Mouse (Mus musculus) frontal cortex, adult 2 months (tissue): ENCODE results near the gene Tmc7. TPM values are rescaled to one million over a fixed set of nuclear protein-coding genes. Genes with fewer than 3 reads are reported as not detected.
A peak's percentile ranks its signal among the peaks of the same experiment; 100 is the strongest.

Experiments
- DNase-seq, 2 experiments: peaks; one replicate each; pipeline ENCODE4 v3.0.0; 2022; ENCODE audit warnings: low spot score in 1 of 2; ENCODE audit errors: extremely low spot score in 1 of 2
- polyA plus RNA-seq: library from polyadenylated mRNA; depleted of rRNA; stranded (reverse); fragments of >200 nt; gene quantifications from 2 replicates; pipeline ENCODE4 v1.2.3, GENCODE M21; 2012

Gene Tmc7
- polyA plus RNA-seq, 1 experiment: 13.4 TPM

DNA sequence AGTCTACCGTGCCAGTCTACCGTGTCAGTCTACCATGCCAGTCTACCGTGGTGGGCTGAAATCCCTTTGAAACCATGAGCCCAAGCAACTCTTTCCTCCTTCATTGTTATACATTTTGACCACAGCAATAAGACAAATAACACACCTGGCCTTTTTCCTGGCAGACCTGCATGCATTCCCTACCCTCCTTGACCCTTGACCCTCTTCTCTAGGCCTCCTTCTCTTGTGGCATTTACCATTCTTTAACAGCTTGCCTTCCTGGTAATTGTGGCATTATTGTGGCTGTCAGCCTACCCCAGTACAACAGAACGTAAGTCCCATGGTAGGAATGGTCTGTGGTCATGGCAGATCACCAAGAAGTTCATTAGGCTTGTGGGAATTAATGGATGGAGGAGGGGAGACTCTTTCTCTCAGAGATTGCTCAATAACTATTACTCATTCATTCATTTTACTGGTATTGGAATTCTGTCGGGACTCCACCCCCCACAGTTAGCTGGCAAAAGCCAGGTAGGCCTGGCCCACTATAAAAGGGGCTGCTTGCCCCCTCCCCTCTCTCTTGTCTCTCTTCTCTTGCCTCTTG lies 6.3 kb upstream of the Tmc7 start:
- no peak for DNase-seq

DNA sequence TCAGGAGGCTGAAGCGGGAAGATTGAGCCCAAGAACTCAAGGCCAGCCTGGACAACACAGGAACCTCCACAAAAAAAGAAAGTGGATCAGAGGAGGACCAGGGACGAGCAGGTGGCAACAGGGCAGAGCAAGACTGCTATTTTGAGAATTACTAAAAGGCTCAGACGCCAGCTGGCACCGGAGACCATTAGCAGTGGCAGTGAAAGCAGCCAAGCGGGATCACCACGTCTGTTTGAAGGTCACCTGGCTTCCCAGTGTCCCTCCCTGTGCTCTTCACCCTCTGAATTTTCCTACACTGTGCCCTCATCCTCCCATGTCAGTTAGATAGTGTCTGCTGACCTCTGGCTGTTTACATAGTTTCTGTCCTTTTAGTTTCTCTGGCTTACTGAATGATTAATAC lies 1.3 kb upstream of the Tmc7 start:
- DNase-seq: no peak

DNA sequence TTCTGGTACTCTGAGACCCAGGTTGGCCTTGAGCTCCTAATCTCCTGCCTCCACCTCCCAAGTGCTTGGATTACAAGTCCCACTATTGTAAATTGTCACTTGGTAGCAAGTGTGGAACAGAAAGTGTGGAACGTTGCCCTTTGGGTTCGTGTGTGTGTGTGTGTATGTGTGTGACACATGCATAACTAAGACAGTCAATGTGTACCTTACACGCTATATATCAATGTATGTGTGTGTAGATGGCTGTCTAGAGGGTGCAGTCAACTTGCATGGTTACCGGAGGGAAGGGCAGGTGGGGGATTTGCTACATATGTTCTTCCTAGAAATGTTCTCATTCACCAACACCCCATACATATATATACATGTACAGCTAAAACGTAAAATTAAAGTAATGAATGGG lies 390 bp upstream of the Tmc7 start:
- DNase-seq: no peak

DNA sequence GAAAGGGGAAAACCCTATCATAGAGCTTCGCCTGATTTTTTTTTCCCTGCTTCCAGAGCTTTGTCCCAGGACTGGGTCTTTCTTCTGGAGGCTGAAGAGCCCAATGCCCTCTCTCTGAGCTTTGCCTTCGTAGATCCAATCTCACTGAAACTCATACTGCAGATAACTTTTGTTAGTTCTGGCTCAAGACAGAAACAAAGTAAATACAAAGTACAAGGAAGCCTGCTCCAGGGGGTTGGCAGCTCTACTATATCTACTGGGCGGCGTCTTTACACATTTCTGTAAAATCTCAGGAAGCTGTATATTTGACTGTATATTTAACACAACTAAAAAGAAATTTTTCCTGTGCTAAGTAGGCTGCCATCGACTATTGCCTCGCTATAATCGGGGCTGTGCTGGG lies 715 bp downstream of the Tmc7 start:
- DNase-seq: no peak

DNA sequence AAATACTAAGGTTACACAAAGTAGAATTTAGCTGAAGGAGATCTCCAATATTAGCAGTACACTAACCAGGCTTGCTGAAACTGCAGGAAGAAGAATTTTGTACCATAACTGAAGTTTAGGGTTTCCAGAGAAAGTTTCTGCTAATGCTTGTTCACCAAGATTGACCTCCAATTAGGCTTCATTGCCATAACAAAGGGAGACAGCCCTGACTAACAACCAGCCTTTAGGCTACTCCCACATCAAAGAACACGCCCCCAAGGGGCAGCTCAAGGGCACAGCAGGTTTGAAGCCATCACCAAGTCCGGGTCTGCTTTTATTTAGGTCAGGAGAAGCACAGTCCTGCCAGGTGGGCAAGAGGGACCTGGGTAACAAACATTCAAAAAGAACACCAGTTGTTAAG lies 4.6 kb downstream of the Tmc7 start:
- DNase-seq: no peak

DNA sequence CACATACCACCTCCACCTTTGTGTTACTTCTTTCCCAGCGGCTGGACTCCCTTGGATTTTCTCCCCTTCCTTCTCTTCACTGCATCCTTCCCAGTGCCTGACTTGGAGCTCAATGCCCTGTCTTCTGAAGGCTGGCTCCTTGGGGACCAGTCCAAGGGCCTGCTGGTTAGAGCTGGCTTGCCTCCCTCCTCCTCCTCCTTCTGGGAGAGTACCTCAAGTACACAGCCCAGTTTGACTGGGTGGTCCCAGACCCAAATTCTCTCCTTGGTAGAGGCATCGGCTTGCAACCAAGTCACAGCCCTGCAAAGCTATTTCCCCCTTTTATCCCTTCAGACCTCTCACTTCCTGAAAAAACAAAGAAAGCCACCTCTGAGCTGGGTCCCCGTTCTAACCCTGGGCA lies 6.3 kb downstream of the Tmc7 start:
- no peak for DNase-seq

DNA sequence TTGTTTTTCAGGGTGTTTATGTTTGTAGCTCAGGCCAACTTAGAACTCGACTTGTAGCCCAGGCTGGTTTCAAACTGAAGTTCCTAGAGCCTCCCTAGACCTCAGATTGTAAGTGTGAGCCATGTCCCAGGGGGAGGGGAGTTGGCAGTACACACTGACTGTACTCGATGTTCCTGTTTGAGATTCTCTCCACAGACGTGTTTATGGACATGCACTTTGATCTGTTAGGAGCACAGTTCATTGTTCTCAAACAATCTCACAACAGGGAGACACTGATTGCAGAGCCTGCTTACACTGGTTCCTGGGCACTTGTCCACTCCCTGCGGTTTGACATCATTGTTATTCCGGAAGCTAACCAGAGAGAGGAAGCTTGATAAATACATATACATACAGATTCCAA lies 12.5 kb downstream of the Tmc7 start:
- DNase-seq: no peak

DNA sequence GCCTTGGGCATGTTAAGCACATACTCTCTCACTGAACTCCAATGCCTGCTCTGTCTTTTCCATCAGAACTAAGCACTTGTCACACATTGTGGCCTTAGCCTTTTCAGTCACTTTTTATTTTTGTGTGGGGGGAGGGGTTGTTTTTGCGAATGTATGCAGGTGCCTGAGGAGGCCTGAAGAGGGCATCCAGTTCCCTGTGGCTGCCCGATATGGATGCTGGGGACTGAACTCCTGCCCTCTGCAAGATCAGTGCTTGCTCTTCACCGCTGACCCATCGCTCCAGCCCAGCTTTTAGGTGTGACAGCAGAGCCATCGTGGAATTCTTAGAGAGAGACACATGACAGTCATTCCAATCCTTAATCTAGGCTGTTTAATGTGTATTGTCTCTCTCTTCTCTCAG lies 13.2 kb downstream of the Tmc7 start:
- no peak for DNase-seq

DNA sequence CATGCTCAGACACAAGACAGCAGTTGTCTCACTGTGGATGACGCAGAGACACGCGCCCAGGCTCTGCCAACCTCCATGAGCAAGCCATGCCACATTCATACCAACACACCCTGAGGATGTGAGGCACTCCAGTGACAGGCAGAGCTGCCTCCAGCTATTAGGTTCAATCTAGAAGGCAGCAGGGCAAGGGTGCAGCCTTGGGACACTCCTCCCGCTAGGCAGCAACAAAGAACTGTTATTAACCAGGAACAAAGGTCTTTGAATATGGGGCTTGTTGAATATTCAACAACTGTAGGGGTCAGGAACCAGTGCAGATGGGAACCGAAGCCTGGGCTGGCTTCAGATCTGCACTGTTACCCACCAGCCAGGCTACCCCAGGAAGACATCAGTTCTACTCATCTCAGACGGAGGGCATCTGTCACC lies 15.4 kb downstream of the Tmc7 start:
- DNase-seq: peak; percentile 41 to 42

DNA sequence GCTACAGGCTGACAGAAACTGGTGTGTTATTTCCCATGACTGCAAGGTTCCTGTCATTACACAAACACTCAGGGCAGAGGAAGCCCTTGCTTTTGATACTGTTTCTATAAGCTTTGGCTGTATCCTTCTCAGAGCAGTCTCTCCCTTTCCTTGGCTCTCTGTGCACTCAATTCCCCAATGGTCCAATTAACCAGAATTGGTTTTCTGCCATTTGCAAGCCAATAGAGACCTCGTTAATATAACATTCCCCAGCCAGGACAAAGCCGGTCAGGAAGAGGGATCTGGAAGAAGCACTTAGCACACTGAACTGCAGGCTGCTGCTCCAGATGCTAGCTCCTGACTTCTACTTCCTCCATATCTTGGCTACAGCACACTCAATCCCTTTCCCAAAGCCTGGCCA lies 30.2 kb downstream of the Tmc7 start:
- no peak for DNase-seq

DNA sequence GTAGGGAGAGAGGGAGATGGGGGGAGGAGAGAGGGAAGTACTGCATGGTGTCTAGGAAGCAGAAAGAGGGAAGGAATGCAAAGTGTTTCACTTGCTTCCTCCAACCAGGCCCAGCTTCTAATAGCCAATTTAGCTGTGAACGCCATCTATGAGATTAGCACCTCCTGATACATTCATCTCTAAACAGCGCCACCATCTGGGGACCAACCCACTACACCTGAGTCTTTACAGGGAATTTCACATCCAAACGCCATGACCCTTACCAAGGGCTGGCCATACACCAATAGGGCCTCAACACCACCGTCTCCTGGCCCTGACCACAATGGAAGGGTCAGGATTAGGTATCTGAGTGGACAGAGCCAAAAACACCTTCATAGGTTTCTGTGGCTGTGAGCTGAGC lies 30.7 kb downstream of the Tmc7 start:
- no peak for DNase-seq

DNA sequence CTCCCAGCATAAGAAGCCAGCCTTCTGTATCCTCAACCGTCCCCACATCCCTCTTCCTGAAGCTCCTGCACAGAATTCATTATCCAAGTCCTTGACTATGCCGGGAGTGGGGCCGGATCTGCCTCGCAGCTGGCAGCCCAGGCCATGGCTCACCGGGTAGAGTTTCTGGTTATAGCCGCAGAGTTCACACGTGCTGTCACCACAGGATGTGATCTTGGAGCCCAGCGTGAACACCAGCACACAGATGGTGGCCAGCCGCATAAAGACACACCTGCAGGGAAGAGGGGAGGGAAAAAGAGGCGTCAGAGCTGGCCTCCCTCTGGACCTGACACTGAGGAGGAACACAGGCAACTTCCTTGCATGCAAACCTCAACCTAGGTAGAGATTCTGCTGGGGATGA lies 37.1 kb downstream of the Tmc7 start:
- DNase-seq: no peak

DNA sequence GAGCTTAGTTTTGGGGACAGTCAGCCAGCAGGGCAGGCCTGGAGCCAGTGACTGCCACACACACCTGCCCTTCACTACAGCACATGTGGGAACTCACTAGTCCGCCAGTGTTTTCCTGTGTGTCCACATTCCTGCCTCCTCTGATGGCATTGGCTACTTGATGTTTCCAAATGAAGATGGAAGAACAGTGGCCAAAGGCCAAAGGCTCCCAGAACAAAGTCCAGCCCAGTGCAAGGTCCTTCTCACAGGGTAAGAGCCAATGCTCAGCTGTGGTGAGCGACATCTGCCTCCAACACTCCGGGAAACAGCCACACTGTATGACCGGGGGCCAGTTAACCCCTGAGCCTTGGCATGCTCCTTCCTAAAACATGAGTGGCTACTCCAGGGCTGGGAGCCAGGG lies 40.4 kb downstream of the Tmc7 start:
- DNase-seq: no peak

DNA sequence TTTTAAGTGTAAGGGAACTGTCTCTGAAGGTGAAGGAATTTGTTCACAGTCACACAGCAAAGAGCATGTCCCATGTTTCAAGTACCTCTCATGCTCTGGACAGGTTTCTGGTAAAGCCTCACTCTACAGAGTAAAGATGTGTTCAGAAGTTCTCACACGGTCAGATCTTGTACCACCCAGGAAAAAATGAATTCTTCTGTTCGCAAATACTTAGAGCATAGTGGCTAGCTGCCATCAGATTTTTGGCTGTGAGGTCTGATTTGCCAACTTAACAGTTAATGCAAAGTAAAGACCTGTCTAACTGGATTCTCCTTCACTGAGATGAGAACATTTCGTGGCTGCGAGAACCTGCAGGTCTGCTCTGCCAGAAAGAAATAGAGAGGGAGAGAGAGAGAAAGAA lies 49.5 kb downstream of the Tmc7 start:
- no peak for DNase-seq

DNA sequence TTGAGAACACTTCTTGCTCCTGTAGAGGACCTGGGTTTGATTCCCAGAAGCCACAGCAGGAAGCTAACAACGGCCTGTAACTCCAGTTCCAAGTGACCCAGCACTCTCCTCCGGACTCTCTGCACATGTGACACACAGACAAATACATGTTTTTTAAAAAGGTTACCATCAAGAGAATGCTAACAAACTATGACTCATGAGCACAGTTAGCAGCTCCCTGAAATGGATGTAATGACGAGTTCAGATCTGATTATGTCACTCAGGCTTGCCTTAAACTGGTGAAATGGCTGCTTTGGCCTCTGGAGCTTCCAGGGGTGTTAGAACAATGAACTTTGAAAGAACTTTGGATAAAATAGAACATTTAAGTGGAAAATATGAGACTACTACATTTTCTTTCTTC lies 50.2 kb downstream of the Tmc7 start:
- DNase-seq: no peak

DNA sequence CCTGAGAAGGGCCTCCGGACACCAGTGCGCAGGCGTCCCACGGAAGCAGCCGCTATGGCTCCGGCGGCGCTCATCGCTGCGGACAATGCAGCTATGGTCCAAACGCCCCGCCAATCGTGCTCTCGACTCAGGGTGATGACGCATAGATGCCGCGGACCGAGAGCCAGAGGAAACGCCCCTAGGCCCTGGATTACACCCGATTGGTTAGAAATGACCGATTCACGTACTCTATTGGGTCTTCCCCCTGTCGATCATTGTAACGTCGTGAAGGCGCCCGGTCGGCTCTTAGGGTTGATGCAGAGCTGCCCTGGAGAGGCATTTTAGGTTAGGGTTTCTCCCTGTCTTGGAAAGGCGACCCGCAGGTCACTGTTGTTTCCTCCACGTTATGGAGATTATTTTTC lies 51.4 kb downstream of the Tmc7 start, which contains the start of gene Coq7:
Gene Coq7 (minus strand): TSS at position 179 of the 401 bp plus-strand sequence.
- DNase-seq: peak; percentile 93 to 98

DNA sequence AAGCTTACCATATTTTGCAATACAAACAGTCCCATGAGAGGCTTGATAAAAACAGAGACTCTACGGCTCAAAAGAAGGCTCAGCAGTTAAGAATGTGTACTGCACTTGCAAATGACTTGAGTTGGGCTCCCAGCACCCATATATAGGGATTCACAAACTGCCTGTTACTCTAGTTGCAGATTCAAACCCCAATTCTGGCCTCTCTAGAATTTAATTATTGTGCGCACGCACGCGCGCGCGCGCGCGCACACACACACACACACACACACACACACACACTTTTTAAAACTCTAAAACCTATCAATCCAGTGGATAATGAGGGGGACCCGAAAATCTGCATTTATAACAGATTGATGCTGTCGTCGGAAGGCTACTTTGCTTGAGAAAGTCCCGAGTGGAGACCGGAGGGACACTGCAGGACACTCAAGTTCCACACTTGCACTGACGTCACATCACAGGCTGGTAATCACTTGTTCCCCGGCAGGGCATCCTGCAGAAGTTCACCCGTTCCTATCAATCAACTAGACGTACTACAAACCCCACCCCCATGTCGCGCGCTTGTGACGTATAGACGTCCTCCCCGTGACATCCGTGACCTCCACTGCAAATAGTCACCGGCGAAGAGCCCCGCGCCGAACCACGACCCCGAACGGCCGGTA lies 51.9 kb downstream of the Tmc7 start:
- DNase-seq: peak; percentile 95 to 99

DNA sequence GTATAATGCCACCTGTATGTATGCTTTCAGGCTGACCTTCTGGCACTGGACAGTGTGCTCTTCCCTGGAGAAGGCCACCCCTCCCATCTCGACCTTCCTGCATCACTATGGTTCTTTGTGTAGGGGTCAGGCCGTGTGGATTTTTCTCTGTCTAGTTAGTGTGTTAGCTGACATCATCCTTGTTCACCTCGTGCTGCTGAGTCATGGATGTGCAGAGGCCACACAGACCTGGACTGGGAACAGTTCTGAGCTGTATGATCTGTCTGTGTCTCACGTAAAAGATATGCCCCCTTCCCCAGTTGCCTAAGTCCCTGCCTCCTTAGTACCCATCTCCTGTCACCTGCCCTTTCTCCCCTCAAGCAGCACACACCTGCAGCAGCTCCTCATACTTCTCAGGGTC lies 57.6 kb downstream of the Tmc7 start:
- DNase-seq: no peak

DNA sequence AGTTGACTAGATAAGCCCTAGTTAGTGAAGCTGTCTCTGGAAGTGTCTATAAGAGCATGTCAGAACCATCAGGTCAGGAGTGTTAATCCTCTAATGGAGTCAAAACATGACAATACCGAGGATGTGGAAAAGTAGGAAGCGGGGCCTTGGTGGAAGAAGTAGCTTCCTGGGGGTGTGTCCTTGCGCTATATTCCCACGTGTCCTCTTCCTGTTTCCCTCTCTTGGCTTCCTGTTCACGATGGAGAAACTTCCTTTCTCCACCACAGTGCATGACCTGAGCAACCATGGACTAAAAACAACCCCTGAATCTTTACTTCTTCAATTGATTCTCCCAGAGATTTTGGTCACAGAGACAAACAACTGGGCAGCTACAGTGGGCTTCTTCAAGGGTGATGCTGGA lies 62.5 kb downstream of the Tmc7 start:
- DNase-seq: no peak

DNA sequence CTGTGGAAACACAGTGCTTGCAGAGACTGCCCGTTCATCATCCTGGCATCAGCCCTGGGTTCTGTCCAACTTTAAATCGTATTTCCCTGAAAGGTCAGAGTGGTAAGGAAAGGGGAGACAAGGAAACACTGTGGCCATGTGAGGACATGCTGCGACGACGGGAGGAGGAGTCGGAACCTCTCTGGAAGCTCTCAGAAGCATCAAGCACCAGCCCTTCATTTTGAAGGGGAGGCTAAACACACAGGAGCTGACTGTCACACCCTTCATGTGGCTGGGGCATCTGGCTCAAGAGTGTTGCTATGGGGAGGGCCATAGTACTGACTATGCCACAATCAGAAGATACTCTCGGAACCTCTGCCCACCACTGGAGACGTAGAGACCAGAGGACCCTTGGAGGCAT lies 64.9 kb downstream of the Tmc7 start:
- no peak for DNase-seq

DNA sequence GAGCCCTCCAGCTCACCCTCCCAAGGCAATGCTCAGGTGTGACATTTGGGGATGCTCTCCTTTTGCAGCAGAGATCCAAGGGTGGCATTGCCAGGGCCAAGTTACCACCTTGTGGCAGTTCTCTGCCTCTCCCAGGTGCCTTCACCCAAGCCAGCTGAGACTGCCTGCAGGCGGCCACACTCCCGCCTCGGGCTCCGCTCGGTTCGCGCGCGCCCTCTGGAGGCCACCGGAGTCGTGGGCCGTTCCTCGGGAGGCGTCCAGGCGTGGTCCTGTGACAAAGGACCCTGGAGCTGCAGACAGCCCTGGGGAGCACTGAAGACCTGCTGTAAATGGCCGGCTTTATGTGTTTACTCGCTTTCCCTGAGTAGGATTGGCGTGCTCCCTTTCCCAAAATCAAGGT lies 65.8 kb downstream of the Tmc7 start:
- DNase-seq: peak in 1 of 2 experiments; percentile 80

DNA sequence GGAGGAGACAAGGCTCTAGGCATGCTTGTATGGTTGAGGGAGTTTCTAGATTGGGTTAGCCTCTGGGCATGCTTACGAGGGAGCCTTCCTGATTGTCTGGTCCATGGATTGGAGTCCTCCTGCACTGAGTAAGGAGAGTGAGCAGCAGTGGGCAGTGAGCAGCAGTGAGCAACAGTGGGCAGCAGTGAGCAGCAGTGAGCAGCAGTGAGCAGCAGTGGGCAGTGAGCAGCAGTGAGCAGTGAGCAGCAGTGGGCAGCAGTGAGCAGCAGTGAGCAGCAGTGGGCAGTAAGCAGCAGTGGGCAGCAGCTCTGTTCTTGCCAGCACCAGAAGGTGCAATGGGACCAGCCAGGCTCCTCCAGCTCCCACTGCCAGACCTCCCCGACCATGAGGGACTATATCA lies 66.7 kb downstream of the Tmc7 start:
- no peak for DNase-seq

DNA sequence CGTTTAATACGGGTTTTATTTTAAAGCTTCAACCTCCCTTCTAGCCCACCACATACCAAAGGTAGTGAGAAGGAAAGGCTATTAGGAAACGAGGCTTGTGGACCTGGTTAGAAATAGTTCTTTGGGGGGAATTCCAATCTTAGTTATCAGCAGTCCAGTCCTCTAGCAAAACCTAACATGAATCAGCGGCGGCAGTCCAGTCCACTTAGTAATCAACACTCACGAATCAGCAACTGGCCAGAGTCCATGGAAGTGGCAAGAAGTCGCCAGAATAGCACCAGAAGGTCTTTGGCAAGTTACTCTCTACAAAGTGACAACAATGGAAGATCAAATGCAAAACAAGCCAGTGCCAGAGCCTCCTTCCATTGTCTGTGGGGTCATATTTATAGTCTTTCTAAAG lies 76.0 kb downstream of the Tmc7 start:
- no peak for DNase-seq
